Mouse (Mus musculus) liver, adult 2 months (tissue): ENCODE measurements around the gene Dhx29.

Experiments
- CTCF ChIP-seq: fragments of 200-500 bp; IDR thresholded peaks from 2 replicates; pipeline ENCODE4 v1.5.1; 2011; ENCODE audit warnings: low read depth, low read length, control low read depth
- POLR2A ChIP-seq: fragments of 200-500 bp; IDR thresholded peaks from 2 replicates; pipeline ENCODE4 v1.6.1; 2011; ENCODE audit warnings: low read length, control low read depth; ENCODE audit not compliant: insufficient read depth; ENCODE audit errors: extremely low read depth

DNA sequence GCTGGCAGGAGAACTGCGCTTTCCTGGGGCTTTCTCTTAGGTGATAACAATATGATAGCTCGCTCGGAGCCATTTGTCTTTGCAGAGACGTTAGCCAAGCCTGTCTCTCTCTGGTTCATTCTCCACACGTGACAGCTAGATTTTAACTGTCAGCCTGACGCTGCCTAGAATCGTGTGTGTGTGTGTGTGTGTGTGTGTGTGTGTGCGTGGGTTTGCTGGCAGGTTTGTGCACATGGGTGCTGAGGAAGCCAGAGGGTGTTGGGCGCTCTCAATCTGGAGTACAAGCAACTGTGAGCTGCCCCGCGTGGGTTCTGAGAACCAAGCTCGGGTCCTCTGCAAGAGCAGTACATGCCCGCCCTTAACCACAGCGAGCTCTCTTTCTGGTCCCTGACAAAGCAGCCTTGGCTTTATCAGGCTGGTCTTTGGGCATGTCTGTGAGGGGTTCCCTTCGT, 14.7 kb downstream of the Dhx29 start:
- TF ChIP-seq POLR2A: no peak
- no peak for TF ChIP-seq CTCF
